Mouse (Mus musculus): ENCODE results near the gene Lyrm9.

The Lyrm9 gene

DNA sequence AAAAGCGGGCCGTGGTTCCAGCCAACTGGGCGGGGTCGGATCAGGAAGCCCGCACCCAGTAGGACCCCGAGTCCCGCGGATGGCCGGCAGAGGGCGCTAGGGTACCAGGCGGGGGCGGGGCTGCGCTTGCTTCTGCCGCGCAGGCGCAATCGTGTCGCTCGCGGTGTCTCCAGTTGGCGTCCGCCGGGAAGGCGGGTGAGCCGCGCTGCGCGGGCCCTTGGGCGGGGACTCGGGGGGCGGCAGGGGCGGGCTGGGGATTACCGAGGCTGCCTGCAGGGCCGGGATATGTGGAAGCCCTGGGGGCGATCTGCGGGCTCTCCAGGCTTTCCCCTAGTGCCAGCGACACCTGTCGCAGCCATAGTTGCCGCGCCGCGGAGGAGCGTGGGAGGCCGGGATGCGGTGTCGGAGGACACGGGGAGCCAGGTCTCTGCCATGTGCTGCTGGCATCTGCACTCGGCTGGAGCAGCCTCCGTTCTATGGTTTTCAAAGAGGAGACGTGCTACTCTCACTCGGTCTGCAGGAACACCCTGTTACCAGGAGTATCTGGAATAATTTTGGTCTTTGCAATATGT is at the start of gene Lyrm9:
TSS of gene Lyrm9 (plus strand) at position 143 of the 572 bp plus-strand sequence.
- in situ Hi-C loops (cut with MboI, MseI), result loop anchor here in 1 of 2 experiments (25.0 kb wide), 1 partner anchor 239 kb away; no protein-coding TSS in a partner anchor

GRCm38 (mm10) chr11:78777851-78778680 is 48.3 kb upstream of the Lyrm9 start:
- in situ Hi-C loops (cut with MboI, MseI), result no loop called here

GRCm38 (mm10) chr11:78780002-78780401 is 46.4 kb upstream of the Lyrm9 start:
- in situ Hi-C loops (cut with MboI, MseI), result no loop called here

DNA sequence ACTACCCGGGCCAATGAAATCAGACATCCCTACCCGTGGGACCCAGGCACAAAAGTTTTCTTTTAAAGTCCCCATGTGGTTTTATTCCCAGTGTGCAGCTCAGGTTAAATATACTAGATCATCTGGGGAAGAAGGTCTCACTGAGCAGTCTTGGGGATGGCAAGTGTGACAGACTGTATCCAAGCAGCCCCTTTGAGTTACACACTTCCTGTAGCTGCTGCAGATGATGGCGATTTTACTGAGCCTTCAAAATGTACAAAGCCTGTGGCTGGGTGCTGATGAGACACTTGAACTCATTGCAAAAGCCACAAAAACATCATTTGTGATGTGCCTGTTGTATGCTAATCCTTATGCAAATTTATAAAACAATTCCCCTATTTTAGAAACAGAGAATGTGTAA is 45.8 kb upstream of the Lyrm9 start:
- in situ Hi-C loops (cut with MboI, MseI), result no loop called here

- in situ Hi-C loops (cut with MboI, MseI), result no loop called here
These were observed 44.1 kb upstream of the Lyrm9 start for GRCm38 (mm10) chr11:78782326-78782725.

GRCm38 (mm10) chr11:78782791-78783347 is 43.5 kb upstream of the Lyrm9 start:
- in situ Hi-C loops (cut with MboI, MseI), result no loop called here

DNA sequence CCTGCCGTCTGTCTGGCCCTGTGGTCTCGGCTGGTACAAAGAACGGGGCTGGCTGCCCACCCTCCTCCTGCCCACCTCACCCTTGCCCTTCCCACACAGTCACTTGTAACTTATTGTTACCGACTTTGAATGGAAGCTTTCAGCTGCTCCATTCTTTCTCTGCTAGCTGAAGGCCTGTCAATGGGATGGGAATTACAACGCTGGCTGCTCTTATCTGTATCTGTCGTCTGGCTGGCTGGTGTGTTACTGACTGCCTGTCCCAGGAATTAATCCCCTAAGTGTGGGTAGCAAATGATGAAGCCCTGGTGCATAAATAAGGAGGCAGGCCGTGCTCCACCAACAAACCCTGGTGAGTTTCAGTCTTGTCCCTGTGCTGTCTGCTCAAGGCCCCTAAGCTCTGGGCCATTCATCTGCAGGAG is 40.4 kb upstream of the Lyrm9 start:
- in situ Hi-C loops (cut with MboI, MseI), result no loop called here

DNA sequence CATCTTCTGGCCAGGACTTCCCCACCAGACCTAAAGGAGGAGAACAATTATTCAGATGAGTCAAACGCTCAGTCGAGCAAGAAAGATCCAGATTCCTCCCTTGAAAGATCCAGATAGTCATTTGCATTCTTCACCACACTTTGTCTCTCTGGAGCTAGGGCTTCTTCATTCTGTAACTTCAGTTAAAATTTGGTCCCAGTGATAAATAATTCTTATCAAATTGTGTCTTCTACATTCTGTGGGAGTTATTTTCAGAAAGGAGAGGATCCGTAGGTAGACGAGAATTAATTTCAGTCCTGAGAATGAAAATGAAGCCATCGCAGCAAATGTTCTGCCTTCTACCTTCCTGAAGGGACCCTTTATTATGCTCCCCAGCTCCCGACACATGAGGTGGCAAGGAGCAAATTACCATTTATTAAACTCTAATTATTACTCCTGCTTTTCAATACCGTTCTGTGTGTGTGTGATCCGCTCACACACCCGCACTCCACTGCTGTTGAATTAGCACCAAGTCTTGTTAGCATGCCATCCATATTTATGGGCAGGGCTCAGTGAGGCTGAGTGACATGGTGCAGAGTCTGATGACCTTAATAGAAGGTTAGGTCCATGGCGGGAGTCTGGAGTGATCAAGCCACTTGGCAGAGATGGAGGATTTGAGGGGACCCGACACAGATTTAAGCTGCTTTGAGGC is 36.9 kb upstream of the Lyrm9 start:
- in situ Hi-C loops (cut with MboI, MseI), result no loop called here

GRCm38 (mm10) chr11:78791582-78791981 is 34.8 kb upstream of the Lyrm9 start:
- in situ Hi-C loops (cut with MboI, MseI), result no loop called here

DNA sequence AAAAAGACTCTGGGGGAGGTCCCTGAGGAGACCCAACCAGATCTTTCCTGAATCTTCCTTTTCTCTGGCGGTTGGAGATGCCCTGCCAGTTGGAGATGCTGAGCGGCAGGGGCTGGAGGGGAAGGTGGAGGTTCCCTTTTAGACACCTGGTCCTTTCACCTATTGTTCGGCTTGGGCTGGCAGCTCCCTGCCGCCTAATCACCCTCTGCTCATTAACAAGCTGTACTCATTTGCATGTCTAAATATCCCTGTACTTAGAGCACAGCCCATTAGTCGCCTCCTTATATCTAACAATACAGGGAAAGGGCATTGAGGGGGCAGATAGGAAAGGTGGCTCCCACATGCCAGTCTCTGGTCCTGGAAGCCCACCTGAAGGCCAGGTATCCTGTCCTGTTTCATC is 34.3 kb upstream of the Lyrm9 start:
- in situ Hi-C loops (cut with MboI, MseI), result no loop called here

DNA sequence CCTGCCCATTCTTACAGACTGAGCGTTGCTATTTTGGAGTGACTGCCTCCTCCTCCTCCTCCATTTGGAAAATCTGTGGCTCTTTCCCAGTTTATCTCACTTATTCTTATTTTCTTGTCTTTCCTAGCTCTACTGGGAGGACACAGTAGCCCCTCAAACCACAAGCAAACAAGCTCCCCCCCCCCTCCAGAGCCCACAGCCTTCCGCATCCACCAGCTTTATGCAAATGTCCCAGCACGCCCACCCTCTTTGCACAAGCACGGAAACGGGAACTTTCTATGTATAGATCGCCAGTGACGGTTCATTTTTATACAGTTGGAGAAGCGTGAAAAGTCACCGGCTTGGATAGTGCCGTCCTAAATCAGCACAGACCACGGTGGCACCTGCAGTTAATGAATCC is 33.9 kb upstream of the Lyrm9 start:
- in situ Hi-C loops (cut with MboI, MseI), result no loop called here

- in situ Hi-C loops (cut with MboI, MseI), result no loop called here
These were observed 33.3 kb upstream of the Lyrm9 start for GRCm38 (mm10) chr11:78793116-78793515.

DNA sequence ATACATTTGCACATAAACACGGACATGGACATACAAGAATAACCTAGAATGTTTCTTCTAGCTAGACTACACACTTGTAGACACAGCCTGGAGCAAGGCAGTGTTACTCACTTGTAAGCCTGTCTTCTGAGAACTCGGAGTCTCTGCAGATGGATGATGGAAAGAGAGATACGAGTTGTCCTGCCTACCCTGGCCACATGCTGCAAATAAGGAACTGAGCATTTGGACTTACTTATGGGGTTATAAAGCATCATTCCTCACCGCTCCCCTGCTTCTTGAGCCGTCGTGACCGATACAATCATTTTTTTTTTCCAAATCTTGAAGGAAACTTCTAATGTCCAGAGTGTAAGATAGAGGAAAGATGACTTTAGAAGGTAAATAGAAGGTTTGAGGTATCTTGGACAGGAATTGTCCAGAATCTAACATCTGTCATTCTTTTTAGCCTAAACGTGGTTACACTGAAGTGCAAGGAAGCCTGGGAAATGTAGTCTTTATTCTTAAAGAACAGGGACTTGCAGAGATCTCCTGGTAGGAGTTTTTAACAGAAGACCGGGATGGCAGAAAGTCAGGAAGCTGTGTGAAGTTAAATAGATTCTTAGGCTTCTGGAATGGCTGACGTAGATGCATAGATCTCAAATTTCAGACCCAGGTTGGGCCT is 30.2 kb upstream of the Lyrm9 start:
- in situ Hi-C loops (cut with MboI, MseI), result no loop called here

DNA sequence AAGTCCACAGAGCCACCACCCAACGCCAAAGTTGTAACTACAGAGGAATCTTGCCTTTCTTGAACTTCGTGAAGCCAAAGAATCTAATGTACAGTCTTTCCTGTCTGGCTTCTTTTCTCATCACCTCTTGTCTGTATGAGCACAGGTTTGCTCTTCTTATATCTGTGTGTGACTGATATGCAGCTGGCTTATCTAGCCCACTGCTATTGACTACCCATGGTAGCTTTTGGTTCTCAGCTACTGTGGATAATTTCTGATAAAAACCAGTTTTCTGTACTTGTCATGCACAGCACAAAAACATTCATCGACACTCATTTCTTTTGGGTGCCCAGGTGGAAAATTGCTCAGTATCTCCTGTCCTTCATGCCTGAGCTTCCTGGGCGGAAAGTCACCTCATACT is 25.3 kb upstream of the Lyrm9 start:
- in situ Hi-C loops (cut with MboI, MseI), result no loop called here

DNA sequence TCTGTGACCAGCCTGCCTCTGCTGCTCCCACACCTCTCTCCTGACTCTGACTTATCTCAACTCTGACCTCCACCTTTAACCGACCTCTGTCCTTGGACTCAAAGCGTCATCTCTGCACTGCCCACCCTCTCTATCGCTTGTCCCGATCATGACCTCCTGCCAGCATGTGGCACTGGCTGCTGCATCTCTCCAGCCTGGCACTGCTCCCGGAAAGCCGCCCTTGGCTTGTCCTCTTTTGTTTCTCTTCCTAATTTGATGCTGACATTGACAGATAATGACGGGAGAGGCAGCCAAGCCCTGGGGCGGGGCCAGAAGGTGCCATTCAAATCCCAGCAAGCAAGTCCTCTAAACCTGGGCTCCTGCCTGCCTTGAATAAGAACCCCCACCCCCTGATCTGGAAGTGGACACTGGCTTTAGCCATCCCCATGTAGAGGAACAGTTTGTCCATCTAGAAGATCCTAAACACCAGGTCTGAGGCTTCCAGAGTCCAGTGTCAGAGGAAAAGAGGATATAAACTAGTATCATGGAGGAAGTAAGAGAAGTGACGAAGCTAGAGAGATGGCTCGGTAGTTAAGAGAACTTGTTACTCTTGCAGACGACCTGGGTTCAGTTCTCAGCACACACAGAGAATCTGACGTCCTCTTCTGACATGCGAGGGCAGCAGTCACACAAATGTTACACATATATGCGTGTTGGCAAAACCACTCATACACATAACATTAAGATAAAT is 22.6 kb upstream of the Lyrm9 start:
- in situ Hi-C loops (cut with MboI, MseI), result no loop called here

GRCm38 (mm10) chr11:78804551-78804950 is 21.8 kb upstream of the Lyrm9 start:
- in situ Hi-C loops (cut with MboI, MseI), result no loop called here

GRCm38 (mm10) chr11:78805198-78805597 is 21.2 kb upstream of the Lyrm9 start:
- in situ Hi-C loops (cut with MboI, MseI), result loop anchor here in 1 of 2 experiments (5.0 kb wide), 1 partner anchor 83 kb away; no protein-coding TSS in a partner anchor

DNA sequence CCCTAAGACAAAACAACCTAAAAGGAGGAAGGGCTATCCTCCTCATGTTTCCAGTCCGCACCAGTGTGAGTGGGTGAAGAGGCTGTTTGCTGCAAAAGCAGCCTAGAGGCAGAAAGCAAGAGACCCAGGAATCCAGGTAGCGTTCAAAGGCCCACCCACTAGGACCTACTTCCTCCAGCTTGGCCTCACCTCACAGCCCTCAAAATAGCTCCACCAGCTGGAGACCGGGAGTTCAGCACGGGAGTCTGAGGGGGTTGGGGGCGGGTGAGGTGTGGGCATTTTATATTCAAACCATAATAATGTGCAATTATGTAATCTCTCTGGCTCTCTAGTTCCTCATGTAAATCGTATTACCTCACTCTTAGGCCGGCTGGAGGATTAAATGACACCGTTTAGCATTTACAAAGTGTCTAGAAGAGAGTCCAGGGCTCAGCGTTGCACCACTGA is 20.7 kb upstream of the Lyrm9 start:
- in situ Hi-C loops (cut with MboI, MseI), result loop anchor here in 1 of 2 experiments (5.0 kb wide), 1 partner anchor 83 kb away; no protein-coding TSS in a partner anchor

GRCm38 (mm10) chr11:78807341-78808108 is 18.9 kb upstream of the Lyrm9 start:
- in situ Hi-C loops (cut with MboI, MseI), result loop anchor here in 1 of 2 experiments (5.0 kb wide), 1 partner anchor 85 kb away; no protein-coding TSS in a partner anchor

- in situ Hi-C loops (cut with MboI, MseI), result loop anchor here in 1 of 2 experiments (5.0 kb wide), 1 partner anchor 87 kb away; no protein-coding TSS in a partner anchor
These were observed 17.0 kb upstream of the Lyrm9 start for GRCm38 (mm10) chr11:78809398-78809797.

All from T-helper 17 cell (primary cell).